Mouse (Mus musculus) CH12.LX (cell line): ENCODE results near the gene Syne1. TPM values are rescaled to one million over a fixed set of nuclear protein-coding genes. Genes with fewer than 3 reads are reported as not detected.

Source experiments
- DNase-seq: peaks from one replicate; pipeline ENCODE4 v3.0.0-alpha.2; 2013; ENCODE audit errors: extremely low read depth
- H3K27ac ChIP-seq: 2 replicates; pipeline ENCODE4 v1.5.1; 2012; ENCODE audit warnings: low read depth, mild to moderate bottlenecking, control low read depth, moderate library complexity; ENCODE audit not compliant: insufficient read depth
- H3K27me3 ChIP-seq: replicated peaks from 2 replicates; pipeline ENCODE3; 2012; ENCODE audit warnings: inconsistent platforms
- H3K36me3 ChIP-seq, 2 experiments: replicated peaks in 1 of 2; 2 replicates each; pipeline versions ENCODE3 to v1.6.1; 2012; ENCODE audit warnings: inconsistent platforms in 1 of 2, low read length in 1 of 2, mild to moderate bottlenecking in 1 of 2, mixed read lengths in 1 of 2, moderate library complexity in 1 of 2; ENCODE audit not compliant: control insufficient read depth in 1 of 2, insufficient read depth in 1 of 2
- H3K4me1 ChIP-seq, 2 experiments: 2 replicates each; pipeline ENCODE4 v1.6.1; 2012; ENCODE audit warnings: inconsistent platforms in 1 of 2, moderate library complexity in 1 of 2; ENCODE audit not compliant: insufficient read depth in 2 of 2, control insufficient read depth in 1 of 2
- H3K4me2 ChIP-seq: 2 replicates; pipeline ENCODE4 v1.6.1; 2012; ENCODE audit warnings: low read depth, mild to moderate bottlenecking, control low read depth; ENCODE audit not compliant: poor library complexity, insufficient read depth, severe bottlenecking
- H3K4me3 ChIP-seq, 3 experiments: fragments of 150-350 bp in 1 of 3; sonication (generic) in 1 of 3; replicated peaks in 1 of 3; 2 replicates each; pipeline versions ENCODE3 to v1.5.1; 2011 to 2012; ENCODE audit warnings: low read depth in 2 of 3, low read length in 2 of 3, mild to moderate bottlenecking in 2 of 3, moderate library complexity in 2 of 3, control low read depth in 1 of 3, improper control_type of control experiment in 1 of 3, inconsistent platforms in 1 of 3, mixed read lengths in 1 of 3; ENCODE audit not compliant: poor library complexity in 1 of 3
- H3K79me2 ChIP-seq: replicated peaks from 2 replicates; pipeline ENCODE4 v1.6.1; 2012; ENCODE audit warnings: mild to moderate bottlenecking, moderate library complexity; ENCODE audit not compliant: control insufficient read depth, poor library complexity, insufficient read depth, severe bottlenecking; ENCODE audit errors: extremely low read depth
- H3K9ac ChIP-seq: 2 replicates; pipeline ENCODE4 v1.6.1; 2012; ENCODE audit warnings: low read depth, mild to moderate bottlenecking, control low read depth, moderate library complexity; ENCODE audit not compliant: insufficient read depth
- H3K9me3 ChIP-seq: replicated peaks from 2 replicates; pipeline ENCODE3; 2012; ENCODE audit warnings: low read length, inconsistent platforms, mixed read lengths
- BHLHE40 ChIP-seq: IDR thresholded peaks from 2 replicates; pipeline ENCODE4 v1.6.1; 2011; ENCODE audit warnings: mild to moderate bottlenecking, low read depth, low read length, improper control_type of control experiment
- CHD1 ChIP-seq: IDR thresholded peaks from 2 replicates; pipeline ENCODE4 v1.6.1; 2012; ENCODE audit warnings: low read depth, low read length, improper control_type of control experiment, inconsistent platforms
- CTCF ChIP-seq, 2 experiments: IDR thresholded peaks in 1 of 2; conservative IDR thresholded peaks in 1 of 2; 2 replicates each; pipeline ENCODE4 v1.5.1; 2011 to 2012; ENCODE audit warnings: low read depth in 2 of 2, low read length in 2 of 2, improper control_type of control experiment in 1 of 2, inconsistent platforms in 1 of 2, mild to moderate bottlenecking in 1 of 2, moderate library complexity in 1 of 2
- ETS1 ChIP-seq: conservative IDR thresholded peaks from 2 replicates; pipeline ENCODE4 v1.6.1; 2012; ENCODE audit warnings: low read depth, mild to moderate bottlenecking, inconsistent platforms, low read length, improper control_type of control experiment, moderate library complexity
- IRF4 ChIP-seq: IDR thresholded peaks from 2 replicates; pipeline ENCODE4 v1.6.1; 2014; ENCODE audit warnings: low read depth, mild to moderate bottlenecking, inconsistent platforms, low read length, improper control_type of control experiment
- JUN ChIP-seq: IDR thresholded peaks from 2 replicates; pipeline ENCODE4 v1.6.1; 2011; ENCODE audit warnings: low read depth, mild to moderate bottlenecking, low read length, improper control_type of control experiment, moderate library complexity; ENCODE audit not compliant: insufficient read depth
- MAZ ChIP-seq: IDR thresholded peaks from 2 replicates; pipeline ENCODE4 v1.6.1; 2012; ENCODE audit warnings: low read depth, mild to moderate bottlenecking, inconsistent platforms, low read length, improper control_type of control experiment, moderate library complexity
- MXI1 ChIP-seq: IDR thresholded peaks from 2 replicates; pipeline ENCODE4 v1.6.1; 2011; ENCODE audit warnings: mild to moderate bottlenecking, low read depth, low read length, improper control_type of control experiment
- NRF1 ChIP-seq: IDR thresholded peaks from 2 replicates; pipeline ENCODE4 v1.6.1; 2014; ENCODE audit warnings: low read depth, mild to moderate bottlenecking, inconsistent platforms, low read length, improper control_type of control experiment, moderate library complexity
- POLR2AphosphoS2 ChIP-seq: IDR thresholded peaks from 2 replicates; pipeline ENCODE4 v1.6.1; 2011; ENCODE audit warnings: low read depth, low read length, improper control_type of control experiment
- RAD21 ChIP-seq: IDR thresholded peaks from 2 replicates; pipeline ENCODE4 v1.6.1; 2011; ENCODE audit warnings: low read depth, mild to moderate bottlenecking, low read length, improper control_type of control experiment, moderate library complexity
- TBP ChIP-seq: conservative IDR thresholded peaks from 2 replicates; pipeline ENCODE4 v1.6.1; 2011; ENCODE audit warnings: low read depth, low read length, improper control_type of control experiment
- UBTF ChIP-seq: IDR thresholded peaks from 2 replicates; pipeline ENCODE4 v1.6.1; 2012; ENCODE audit warnings: low read depth, mild to moderate bottlenecking, inconsistent platforms, low read length, improper control_type of control experiment, moderate library complexity
- ZKSCAN1 ChIP-seq: IDR thresholded peaks from 2 replicates; pipeline ENCODE4 v1.6.1; 2012; ENCODE audit warnings: low read depth, inconsistent platforms, low read length, improper control_type of control experiment, borderline replicate concordance
- ZNF384 ChIP-seq: IDR thresholded peaks from 2 replicates; pipeline ENCODE4 v1.6.1; 2012; ENCODE audit warnings: low read depth, low read length, improper control_type of control experiment, inconsistent platforms
- dilution Hi-C: fragments of 300-500 bp; cut with MboI; formaldehyde crosslinking; loops from 2 replicates; pipeline ENCODE4 v1.14.3; 2020; ENCODE audit warnings: low sequenced_read_pairs; ENCODE audit not compliant: extremely low pct_unique_long_range_greater_than_20kb, extremely low pct_ligation_motif_present
- in situ Hi-C: fragments of 300-500 bp; cut with MboI; formaldehyde crosslinking; loops from 3 replicates; pipeline ENCODE4 v1.14.3; 2019; ENCODE audit warnings: low sequenced_read_pairs, low pct_ligation_motif_present, low pct_unique_long_range_greater_than_20kb, mixed read lengths
- polyA plus RNA-seq: library from polyadenylated mRNA; unstranded; fragments of >175 nt; gene quantifications from 2 replicates; pipeline ENCODE4 v1.2.1, GENCODE M21; 2012; ENCODE audit warnings: low read depth; ENCODE audit not compliant: insufficient read length
- total RNA-seq, 2 experiments: library from RNA; depleted of rRNA; stranded (reverse); fragments of 300-350 nt in 1 of 2; fragments of >200 nt in 1 of 2; gene quantifications; 2 replicates each; pipeline ENCODE4 v1.2.3; 2012 to 2014

Syne1 gene
- total and polyA plus RNA-seq, 3 experiments, result 3.1 to 7.6 (median 3.6) TPM

- dilution Hi-C loops (no loop called here), in situ Hi-C loops (no loop called here)
- Histone ChIP-seq H3K9ac (no peak overlapping the region), H3K36me3 (no peaks in the 10 kb centered on the region), H3K27ac (no peak overlapping the region), H3K4me3 (no peak overlapping the region), H3K27me3 (no peaks in the 10 kb centered on the region), H3K9me3 (no peaks in the 10 kb centered on the region), H3K4me1 (no peaks in the 10 kb centered on the region), H3K79me2 (no peaks in the 10 kb centered on the region), H3K4me2 (no peak overlapping the region)
- no peak for DNase-seq
- TF ChIP-seq JUN, result no peak
These were observed 316.4 kb downstream of the Syne1 start for GRCm38 (mm10) chr10:5234721-5235501.

GRCm38 (mm10) chr10:5229129-5229528, 322.2 kb downstream of the Syne1 start:
- Histone ChIP-seq H3K9me3 (no peaks in the 10 kb centered on the region), H3K79me2 (no peaks in the 10 kb centered on the region), H3K4me3 (no peak overlapping the region), H3K27ac (no peak overlapping the region), H3K4me1 (no peaks in the 10 kb centered on the region), H3K27me3 (no peaks in the 10 kb centered on the region), H3K36me3 (no peaks in the 10 kb centered on the region), H3K4me2 (no peak overlapping the region; the same call in 1 of the 2 replicates), H3K9ac (no peak overlapping the region)
- DNase-seq, result no peak
- in situ Hi-C loops (no loop called here), dilution Hi-C loops (no loop called here)
- TF ChIP-seq NRF1 (no peak), CHD1 (no peak), ZKSCAN1 (no peak), MXI1 (no peak), MAZ (no peak), ETS1 (no peak), TBP (no peak), BHLHE40 (no peak), JUN (no peak), UBTF (no peak), IRF4 (no peak)

GRCm38 (mm10) chr10:5227395-5228076, 323.7 kb downstream of the Syne1 start:
- dilution Hi-C loops, result no loop called here
- H3K9ac ChIP-seq, result no peak overlapping the region
- no peaks in the 10 kb centered on the region for H3K4me1 ChIP-seq
- in situ Hi-C loops, result no loop called here
- H3K36me3 ChIP-seq, result no peaks in the 10 kb centered on the region
- H3K79me2 ChIP-seq, result no peaks in the 10 kb centered on the region
- no peak overlapping the region for H3K4me2 ChIP-seq
- H3K27ac ChIP-seq, result no peak overlapping the region
- H3K4me3 ChIP-seq, result no peak overlapping the region
- TF ChIP-seq CTCF (conservative IDR thresholded peaks at IDR 0.05 in 1 of 2, IDR thresholded peaks at IDR 0.05 in 1 of 2; ENCODE audit: low read depth in 2 of 2, low read length in 2 of 2) (peak; percentile 49 to 60), POLR2AphosphoS2 (no peak), ZNF384 (peak; percentile 32; the same call in 1 of the 2 replicates), RAD21 (peak; percentile 29)
- H3K27me3 ChIP-seq, result no peaks in the 10 kb centered on the region
- peak; percentile 16 for DNase-seq
- no peaks in the 10 kb centered on the region for H3K9me3 ChIP-seq
